In genomic region chr19:60581377-60582290, GRCm38 (mm10) we compare ENCODE assay signal across 8 mouse cellular contexts. TPM values are rescaled to one million over a fixed set of nuclear protein-coding genes. Genes with fewer than 3 reads are reported as not detected.
DNase-seq lines count a peak whose midpoint lies in the region; ATAC-seq and TF ChIP-seq lines count a peak whose summit lies in the region.

No protein-coding gene starts in this region.

- H3K27ac ChIP-seq in kidney, embryonic 15.5 days, result peak overlapping the region; percentile 93
- peak overlapping the region; percentile 5 for H3K27ac ChIP-seq in bone marrow, adult 2 months (ENCODE audit: control insufficient read depth, insufficient read depth, low read depth, low read length, poor library complexity)
- peak overlapping the region; percentile 65 to 90 for H3K27ac ChIP-seq in heart, embryonic 14.5 days (replicated peaks in 1 of 2; ENCODE audit: control insufficient read depth in 1 of 2, insufficient read depth in 1 of 2, low read depth in 2 of 2, low read length in 2 of 2)
- peak overlapping the region; percentile 95 for H3K27ac ChIP-seq in liver, embryonic 16.5 days (ENCODE audit: low read length)
- H3K27ac ChIP-seq in stomach, postnatal 0 days (replicated peaks), result peak overlapping the region; percentile 90

- no peaks in the 10 kb centered on the region for H3K27me3 ChIP-seq in kidney, embryonic 15.5 days
- H3K27me3 ChIP-seq in heart, embryonic 14.5 days (ENCODE audit: control insufficient read depth, insufficient read depth, low read length), result no peaks in the 10 kb centered on the region
- H3K27me3 ChIP-seq in liver, embryonic 16.5 days (ENCODE audit: control insufficient read depth, insufficient read depth, low read depth, low read length), result no peaks in the 10 kb centered on the region
- H3K27me3 ChIP-seq in stomach, postnatal 0 days (ENCODE audit: control insufficient read depth, insufficient read depth, low read length), result no peaks in the 10 kb centered on the region

- no peaks in the 10 kb centered on the region for H3K9me3 ChIP-seq in kidney, embryonic 15.5 days (replicated peaks)
- H3K9me3 ChIP-seq in heart, embryonic 14.5 days (ENCODE audit: control insufficient read depth, low read length), result no peaks in the 10 kb centered on the region
- H3K9me3 ChIP-seq in liver, embryonic 16.5 days (replicated peaks; ENCODE audit: control insufficient read depth, low read length), result no peaks in the 10 kb centered on the region
- no peaks in the 10 kb centered on the region for H3K9me3 ChIP-seq in stomach, postnatal 0 days (ENCODE audit: control insufficient read depth, low read length)

- peak overlapping the region; percentile 88 for H3K9ac ChIP-seq in kidney, embryonic 15.5 days
- peak overlapping the region; percentile 96 for H3K9ac ChIP-seq in heart, embryonic 14.5 days (ENCODE audit: low read length)
- H3K9ac ChIP-seq in liver, embryonic 16.5 days (ENCODE audit: low read depth, low read length), result peak overlapping the region; percentile 98
- H3K9ac ChIP-seq in stomach, postnatal 0 days (ENCODE audit: low read length), result peak overlapping the region; percentile 66

- ATAC-seq in kidney, embryonic 15.5 days (replicated peaks; ENCODE audit: low FRiP score), result peak; percentile 52
- peak; percentile 12; the same call in 1 of the 2 replicates for ATAC-seq in heart, embryonic 14.5 days (ENCODE audit: insufficient number of reproducible peaks, insufficient read depth, low FRiP score, low read depth)
- peak; percentile 32 for ATAC-seq in liver, embryonic 16.5 days (ENCODE audit: low read depth)
- peak; percentile 34 for ATAC-seq in stomach, postnatal 0 days (ENCODE audit: low FRiP score, low TSS enrichment)

- peak overlapping the region; percentile 72 for H3K4me2 ChIP-seq in kidney, embryonic 15.5 days
- H3K4me2 ChIP-seq in heart, embryonic 14.5 days (ENCODE audit: low read length), result peak overlapping the region; percentile 76
- H3K4me2 ChIP-seq in liver, embryonic 16.5 days (ENCODE audit: low read depth, low read length), result peak overlapping the region; percentile 80
- peak overlapping the region; percentile 68 for H3K4me2 ChIP-seq in stomach, postnatal 0 days (replicated peaks; ENCODE audit: low read depth)

- no peak for TF ChIP-seq EP300 in stomach, postnatal 0 days (optimal IDR thresholded peaks at IDR 0.05)

- peaks cover 22% of the 10 kb centered on the region for H3K4me1 ChIP-seq in kidney, embryonic 15.5 days
- no peaks in the 10 kb centered on the region; the same call in 1 of the 2 replicates for H3K4me1 ChIP-seq in bone marrow, adult 2 months (ENCODE audit: control insufficient read depth, insufficient read depth, low read length)
- peaks cover 2 to 14% of the 10 kb centered on the region in 2 experiments for H3K4me1 ChIP-seq in heart, embryonic 14.5 days (ENCODE audit: control insufficient read depth in 2 of 2, insufficient read depth in 2 of 2, low read length in 2 of 2)
- H3K4me1 ChIP-seq in liver, embryonic 16.5 days (ENCODE audit: control insufficient read depth, low read depth, low read length), result peaks cover 18% of the 10 kb centered on the region
- 0 out of 2 replicates have a peak, but pooled peaks cover 2% of the 10 kb centered on the region for H3K4me1 ChIP-seq in stomach, postnatal 0 days (replicated peaks; ENCODE audit: control insufficient read depth, insufficient read depth)

- 42% methylated on average over 4 of the region's 4 CpGs for WGBS in kidney, embryonic 15.5 days
- 39% methylated on average over 4 of the region's 4 CpGs for WGBS in bone marrow, adult 2 months
- 38% methylated on average over 4 of the region's 4 CpGs for WGBS in heart, embryonic 14.5 days
- 33% methylated on average over 4 of the region's 4 CpGs for WGBS in liver, embryonic 16.5 days (ENCODE audit: insufficient replicate concordance)
- WGBS in stomach, postnatal 0 days, result 28% methylated on average over 4 of the region's 4 CpGs

- no peak for DNase-seq in kidney, adult 8-10 months
- no peak for DNase-seq in stomach, postnatal 0 days (ENCODE audit: low spot score)
- no peak for DNase-seq in frontal cortex, postnatal 36 days (ENCODE audit: low spot score in 2 of 2)
- DNase-seq in testis, postnatal 10 days (ENCODE audit: low spot score), result no peak

- no peaks in the 10 kb centered on the region for H3K36me3 ChIP-seq in kidney, embryonic 15.5 days
- no peaks in the 10 kb centered on the region for H3K36me3 ChIP-seq in heart, embryonic 14.5 days (ENCODE audit: control insufficient read depth, insufficient read depth, low read length)
- no peaks in the 10 kb centered on the region for H3K36me3 ChIP-seq in liver, embryonic 16.5 days (ENCODE audit: control insufficient read depth, insufficient read depth)
- no peaks in the 10 kb centered on the region for H3K36me3 ChIP-seq in stomach, postnatal 0 days (ENCODE audit: control insufficient read depth, insufficient read depth, low read length)

- TF ChIP-seq CTCF in bone marrow, adult 2 months (IDR thresholded peaks at IDR 0.05; ENCODE audit: control insufficient read depth, insufficient read depth, low read length), result no peak
- TF ChIP-seq CTCF in stomach, postnatal 0 days (IDR thresholded peaks at IDR 0.05; ENCODE audit: low read depth), result no peak

- peak overlapping the region; percentile 86 for H3K4me3 ChIP-seq in kidney, embryonic 15.5 days (replicated peaks)
- H3K4me3 ChIP-seq in bone marrow, adult 2 months (replicated peaks; ENCODE audit: control insufficient read depth, low read depth, low read length), result peak overlapping the region; percentile 77
- peak overlapping the region; percentile 90 to 98 for H3K4me3 ChIP-seq in heart, embryonic 14.5 days (ENCODE audit: control insufficient read depth in 1 of 2, insufficient read depth in 1 of 2, low read depth in 1 of 2, low read length in 2 of 2)
- H3K4me3 ChIP-seq in liver, embryonic 16.5 days (ENCODE audit: low read depth, low read length), result peak overlapping the region; percentile 99
- H3K4me3 ChIP-seq in stomach, postnatal 0 days (ENCODE audit: low read depth, low read length), result peak overlapping the region; percentile 97

- no peak for TF ChIP-seq POLR2A in bone marrow, adult 2 months (IDR thresholded peaks at IDR 0.05; ENCODE audit: borderline replicate concordance, control insufficient read depth, low read depth, low read length)

RNA-seq across cellular contexts. Expression of gene Cacul1, which starts 0.8 kb away (rescaled TPM):
- 24.7 and 24.9 TPM in 2 replicates for polyA plus RNA-seq in kidney, embryonic 15.5 days (2015; fragmentation: Nextera tagmentation; extraction: Ambion mirVana)
- 7.5 and 11.4 TPM in 2 replicates for polyA plus RNA-seq in bone marrow, adult 2 months (2011; ENCODE audit: insufficient read depth, insufficient read length, low replicate concordance, missing spikeins)
- polyA plus RNA-seq in heart, embryonic 14.5 days (2014; fragmentation: Nextera tagmentation; extraction: Ambion mirVana), result 19.6 and 22.5 TPM in 2 replicates
- polyA plus RNA-seq in liver, embryonic 16.5 days (2015; fragmentation: Nextera tagmentation; extraction: Ambion mirVana), result 5.8 and 6.3 TPM in 2 replicates
- polyA plus RNA-seq in stomach, postnatal 0 days (2015; fragmentation: Nextera tagmentation; extraction: Ambion mirVana), result 10.9 and 11.0 TPM in 2 replicates

Comparison
In these comparisons a context has a peak if more than half of its experiments do, and no peak if none do; other contexts are left out.
1. H3K27ac ChIP-seq: peak in every context shown above with its lines; median percentile 95 in liver, embryonic 16.5 days; 93 in kidney, embryonic 15.5 days; 90 in stomach, postnatal 0 days; 78 in heart, embryonic 14.5 days; 5 in bone marrow, adult 2 months.